In genomic region chrX:103529185-103529584, GRCm38 (mm10) we compare ENCODE assay signal across 8 mouse cellular contexts.
DNase-seq lines count a peak whose midpoint lies in the region; ATAC-seq lines count a peak whose summit lies in the region.

No protein-coding gene starts in this region.

- DNase-seq in cerebellum, postnatal 36 days, result peak; percentile 48 to 70
- DNase-seq in frontal cortex, postnatal 25 days (ENCODE audit: low spot score in 2 of 2), result peak; percentile 22 to 64
- peak; percentile 64 to 66 for DNase-seq in layer of hippocampus, postnatal 25 days (ENCODE audit: extremely low spot score in 1 of 2, low spot score in 1 of 2)
- DNase-seq in lung, postnatal 14 days, result peak; percentile 65
- peak; percentile 76 for DNase-seq in retina, embryonic 14.5 days (ENCODE audit: low spot score)
- DNase-seq in thymus, postnatal 36 days, result peak; percentile 63 to 75

- H3K4me2 ChIP-seq in hindbrain, embryonic 12.5 days (replicated peaks), result peak overlapping the region; percentile 44

- 0 out of 2 replicates have a peak overlapping the region, but pooled peaks have one; percentile 23 for H3K27ac ChIP-seq in hindbrain, embryonic 12.5 days

- WGBS in hindbrain, embryonic 12.5 days, result under 1% methylated on average over 23 of the region's 23 CpGs

- peak; percentile 95 for ATAC-seq in activated CD4-positive, CD25-positive, alpha-beta regulatory T cell, adult 4 months
- ATAC-seq in hindbrain, embryonic 12.5 days (ENCODE audit: low FRiP score), result 0 out of 2 replicates have a peak, but pooled peaks have one; percentile 42

- H3K36me3 ChIP-seq in hindbrain, embryonic 12.5 days, result no peaks in the 10 kb centered on the region

- no peak overlapping the region for H3K9ac ChIP-seq in hindbrain, embryonic 12.5 days

- H3K27me3 ChIP-seq in hindbrain, embryonic 12.5 days, result no peaks in the 10 kb centered on the region

- peaks cover 12% of the 10 kb centered on the region for H3K4me1 ChIP-seq in hindbrain, embryonic 12.5 days

- no peaks in the 10 kb centered on the region for H3K9me3 ChIP-seq in hindbrain, embryonic 12.5 days (replicated peaks)

- no peak overlapping the region for H3K4me3 ChIP-seq in hindbrain, embryonic 12.5 days
